Mouse (Mus musculus) right cerebral cortex, adult 2 months (tissue): ENCODE measurements around the gene Rft1.
"Not testable (repeated sequence)": the region's sequence is repeated elsewhere in the genome, so short reads cannot be mapped to it uniquely, and the experiment has no call there.

ENCODE experiments used
- DNase-seq, 2 experiments: peaks; one replicate each; pipeline ENCODE4 v3.0.0; 2021 to 2022; ENCODE audit warnings: low spot score in 2 of 2

Gene Rft1

DNA sequence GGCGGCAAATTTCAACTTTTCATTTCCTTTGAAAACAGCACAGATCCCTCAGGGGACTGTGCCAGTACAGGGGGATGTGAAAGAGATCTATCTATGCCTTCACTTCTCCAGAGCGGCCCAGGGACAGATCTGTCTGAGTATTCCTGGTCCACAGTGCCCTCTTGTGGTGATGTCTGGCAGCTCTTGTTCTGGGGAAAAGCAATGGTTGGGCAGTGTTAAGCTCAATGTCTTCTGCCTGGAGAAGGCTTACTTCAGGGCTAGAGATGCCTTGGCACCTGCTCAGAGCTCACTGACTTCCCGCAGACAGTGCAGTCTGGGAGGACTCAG is 17.8 kb downstream of the Rft1 start:
- peak; percentile 94 to 97 for DNase-seq

DNA sequence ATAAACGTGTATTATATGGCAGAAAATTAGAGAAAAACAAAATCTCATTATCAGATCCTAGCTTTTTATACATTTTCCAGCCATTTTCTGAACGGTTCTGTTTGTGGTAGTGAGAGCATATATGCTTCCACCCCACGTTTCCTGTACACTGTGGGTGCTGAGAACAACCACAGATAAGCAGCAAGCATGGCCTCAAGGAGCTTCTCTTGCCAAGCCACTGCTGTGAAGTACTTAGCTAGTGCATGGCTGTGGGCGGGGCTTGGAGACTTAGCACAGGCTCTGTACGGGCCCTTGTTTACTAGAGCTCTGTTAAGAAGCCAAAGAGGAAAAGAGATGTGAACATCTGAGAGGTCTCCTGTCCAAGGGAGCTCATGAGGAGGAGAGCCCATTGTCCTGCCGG is 20.8 kb downstream of the Rft1 start:
- DNase-seq: no peak

DNA sequence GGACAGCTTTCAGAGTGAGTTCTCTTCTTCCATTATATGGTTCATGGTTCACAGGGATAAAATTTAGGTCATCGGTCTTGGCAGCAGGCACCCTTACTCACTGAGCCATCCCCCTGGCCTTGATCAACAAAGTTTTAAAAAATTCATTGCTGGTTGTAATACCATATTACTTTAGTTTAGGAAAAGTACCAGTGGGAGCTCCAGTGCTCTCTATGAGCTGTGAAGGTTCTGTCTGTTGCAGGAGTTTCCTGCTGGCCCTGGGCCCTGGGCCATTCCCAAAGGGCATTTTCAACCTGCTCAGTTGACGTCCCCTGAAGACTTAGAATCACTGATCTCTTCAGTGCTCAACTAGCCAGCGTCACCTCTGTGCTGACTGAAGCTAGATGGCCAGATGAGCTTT is 28.0 kb downstream of the Rft1 start:
- DNase-seq: no peak

DNA sequence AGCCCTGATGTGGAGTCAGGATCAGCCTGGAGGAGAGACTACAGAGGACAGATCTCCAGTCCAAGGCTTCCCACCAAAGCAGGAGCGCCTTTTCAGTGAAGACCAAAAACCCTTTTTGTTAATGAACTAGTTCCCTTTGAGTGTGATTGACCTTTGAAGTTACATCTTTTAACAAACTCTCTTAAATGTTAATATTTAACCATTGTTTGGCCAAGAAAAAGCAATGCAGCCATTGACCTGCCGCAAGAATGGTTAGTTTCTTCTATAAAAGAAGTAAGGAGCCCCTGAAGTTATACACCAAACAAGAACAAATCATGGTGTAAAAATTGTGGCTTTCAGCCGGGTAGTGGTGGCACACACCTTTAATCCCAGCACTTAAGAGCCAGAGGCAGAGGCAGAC is 36.5 kb downstream of the Rft1 start:
- no peak for DNase-seq

DNA sequence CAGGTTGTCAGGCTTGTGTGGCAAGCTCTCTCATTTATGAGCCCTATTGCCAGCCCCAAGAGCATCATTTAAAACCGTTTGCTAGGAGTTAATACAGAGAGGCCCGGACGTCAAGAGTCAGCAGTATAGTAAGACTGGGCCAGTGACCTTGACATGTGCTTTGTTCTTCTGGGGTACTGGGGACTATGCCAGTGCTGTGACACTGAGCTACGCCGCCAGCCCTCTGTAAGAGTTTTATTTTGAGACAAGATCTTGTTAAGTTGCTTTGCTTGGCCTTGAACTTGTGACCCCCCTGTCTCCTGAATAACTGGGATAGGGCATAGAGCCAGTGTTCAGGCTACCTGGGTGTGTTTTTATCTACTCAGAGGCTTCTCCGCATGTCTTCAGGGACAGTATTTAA is 38.3 kb downstream of the Rft1 start:
- no peak for DNase-seq

DNA sequence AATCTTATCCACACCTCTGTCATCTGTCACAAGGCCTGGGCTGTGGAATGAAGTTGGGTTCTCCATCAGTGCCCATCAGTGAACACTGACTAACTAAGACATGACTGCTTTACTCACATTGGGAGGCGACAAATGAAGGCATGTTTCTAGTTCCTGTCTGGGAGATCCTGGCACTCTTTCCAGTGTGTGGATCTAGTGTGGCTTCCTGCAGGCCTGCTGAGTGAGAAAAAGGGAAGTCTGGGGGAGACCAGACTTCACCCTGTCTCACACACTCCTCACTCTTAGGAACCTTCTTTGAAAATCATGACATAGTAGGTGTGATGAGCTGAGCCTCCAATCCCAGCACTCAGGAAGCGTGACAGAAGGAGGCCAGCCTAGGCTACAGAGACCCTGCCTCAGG is 40.6 kb downstream of the Rft1 start:
- no peak for DNase-seq

DNA sequence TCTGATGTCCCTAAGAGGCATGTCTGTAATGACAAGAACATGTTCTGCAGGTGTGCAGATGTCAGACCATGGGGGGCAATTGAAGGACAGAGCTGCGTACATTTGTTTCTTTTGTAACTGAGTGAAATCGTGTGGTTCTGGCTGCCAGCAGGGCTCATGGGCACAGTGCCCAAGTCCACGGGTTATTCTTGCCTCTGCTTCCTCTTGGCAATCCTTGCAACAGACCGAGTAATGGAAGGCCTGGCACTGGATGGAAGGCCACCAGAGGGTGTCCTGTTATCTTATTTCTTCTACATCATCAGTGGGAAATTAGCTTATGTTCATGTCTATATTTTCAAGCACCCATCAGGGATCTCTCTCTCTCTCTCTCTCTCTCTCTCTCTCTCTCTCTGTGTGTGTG is 41.4 kb downstream of the Rft1 start:
- peak; percentile 67 to 82 for DNase-seq

DNA sequence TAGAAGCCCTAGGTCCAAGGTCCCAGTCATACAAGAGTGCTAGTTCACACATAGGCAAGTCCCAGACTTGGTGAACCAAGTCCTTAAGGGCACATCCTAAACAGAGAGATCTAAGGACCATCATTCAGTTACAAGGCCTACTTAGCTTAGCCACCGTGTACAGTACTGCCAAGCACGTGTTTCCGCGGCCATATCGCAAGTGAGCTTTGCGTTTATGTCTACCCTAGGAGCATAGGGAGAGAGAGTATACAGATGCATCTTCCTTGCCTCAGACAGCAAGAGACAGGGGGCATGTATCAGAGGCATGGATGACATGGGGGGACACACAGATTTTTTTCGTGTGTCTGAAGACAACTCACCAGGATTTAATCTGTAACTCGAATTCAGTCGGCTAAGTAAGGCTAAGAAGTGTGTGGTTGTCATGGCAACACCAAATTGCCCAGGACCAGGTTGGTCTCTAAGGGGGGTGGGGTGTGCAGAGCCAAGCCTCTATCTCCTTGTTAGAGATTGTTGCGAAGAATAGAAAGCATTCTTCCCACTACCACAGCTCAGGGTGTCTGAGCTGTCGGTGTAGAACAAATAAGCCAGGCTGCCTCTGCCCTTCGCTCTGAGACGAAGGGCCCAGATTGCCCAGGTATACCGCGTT is 43.4 kb downstream of the Rft1 start:
- DNase-seq: peak; percentile 31 to 43

DNA sequence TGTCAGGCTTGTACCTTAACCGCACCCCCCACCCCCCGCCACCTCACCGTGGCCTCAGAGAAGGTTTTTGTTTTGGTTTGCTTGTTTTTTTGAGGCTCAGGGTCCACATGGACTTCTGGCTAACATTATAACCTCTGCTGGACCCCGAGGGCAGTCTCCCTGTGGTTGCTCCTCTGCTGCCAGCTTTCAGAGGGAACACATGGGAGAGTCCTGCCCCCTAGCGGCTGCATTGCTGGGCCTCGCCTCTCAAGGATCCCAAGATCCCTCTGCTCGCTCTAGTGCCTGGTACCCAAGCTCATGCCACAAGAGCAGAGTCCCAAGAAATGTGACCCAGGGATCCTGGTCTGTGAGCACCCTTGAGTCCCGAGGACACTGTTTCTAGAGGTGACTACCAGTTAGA is 45.5 kb downstream of the Rft1 start:
- peak; percentile 37 to 50 for DNase-seq

DNA sequence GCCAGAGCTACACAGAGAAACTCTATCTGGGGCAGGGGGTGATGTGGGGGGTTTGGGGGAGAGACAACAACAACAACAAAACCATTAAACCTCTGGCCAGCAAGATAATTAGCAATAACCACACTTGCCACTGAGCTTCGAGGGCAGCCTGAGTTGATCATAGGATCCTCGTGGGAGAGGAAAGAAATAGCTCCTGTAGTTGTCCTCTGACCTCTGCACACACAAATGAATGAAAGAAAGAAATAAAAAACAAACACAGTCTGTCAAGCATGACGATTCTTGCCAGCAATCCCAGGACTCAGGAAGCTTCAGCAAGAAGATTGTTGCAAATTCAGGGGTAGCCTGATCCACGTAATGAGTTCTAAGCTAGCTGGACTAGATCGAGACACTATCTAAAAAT is 48.4 kb downstream of the Rft1 start:
- DNase-seq: no peak

DNA sequence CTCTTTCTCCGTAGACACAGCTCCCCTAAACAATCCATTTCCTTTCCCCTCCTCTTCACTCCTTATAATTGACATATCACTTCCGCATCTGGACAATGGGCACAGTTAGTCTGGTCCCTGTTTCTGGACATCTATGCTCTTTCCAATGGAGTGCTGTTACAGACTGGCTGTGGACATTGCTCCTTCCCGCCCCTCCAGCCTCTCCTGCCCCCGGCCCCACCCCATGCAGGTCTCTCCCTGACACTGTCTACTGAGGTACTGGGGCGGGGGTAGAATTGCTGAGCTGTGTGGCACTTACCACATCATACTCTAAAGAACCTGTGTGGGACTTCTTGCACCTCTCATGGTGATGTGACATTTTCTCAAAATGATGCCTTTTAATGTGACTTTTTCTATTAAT is 48.9 kb downstream of the Rft1 start:
- no peak for DNase-seq

DNA sequence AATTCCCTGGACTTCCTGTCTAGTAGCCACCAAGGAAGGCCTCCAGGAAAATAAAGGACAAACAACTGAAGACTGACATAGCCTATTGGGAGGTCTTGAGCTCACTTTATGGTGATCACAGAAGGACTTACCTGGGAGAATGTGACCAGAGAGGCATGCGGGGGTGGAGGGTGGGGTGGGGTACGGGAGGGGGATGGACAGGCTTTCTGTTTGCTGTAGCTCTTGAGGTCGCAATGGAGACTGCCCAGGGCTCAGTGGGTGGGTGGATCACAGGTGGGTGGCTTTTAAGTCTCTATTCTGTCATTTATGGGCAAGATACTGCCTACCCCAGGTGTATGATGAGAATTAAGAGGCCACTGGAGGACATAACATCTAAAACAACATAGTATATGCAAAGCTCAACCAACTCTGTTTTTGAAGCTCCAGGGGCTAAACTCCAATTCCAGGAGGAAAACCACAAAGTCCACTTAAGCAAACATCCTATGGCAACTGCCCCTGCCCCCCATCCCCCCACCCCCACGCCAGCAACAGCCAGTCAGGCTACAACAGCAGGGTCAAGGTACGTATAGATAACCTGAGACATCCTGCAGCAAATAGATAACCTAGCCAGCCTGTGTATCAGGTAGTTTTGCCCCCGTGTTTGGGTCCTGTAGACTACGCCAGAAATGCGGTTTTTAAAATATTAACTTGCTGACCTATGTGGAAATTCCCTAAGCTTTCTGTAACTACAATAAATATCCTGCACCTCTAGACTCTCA is 50.1 kb downstream of the Rft1 start:
- no peak for DNase-seq

DNA sequence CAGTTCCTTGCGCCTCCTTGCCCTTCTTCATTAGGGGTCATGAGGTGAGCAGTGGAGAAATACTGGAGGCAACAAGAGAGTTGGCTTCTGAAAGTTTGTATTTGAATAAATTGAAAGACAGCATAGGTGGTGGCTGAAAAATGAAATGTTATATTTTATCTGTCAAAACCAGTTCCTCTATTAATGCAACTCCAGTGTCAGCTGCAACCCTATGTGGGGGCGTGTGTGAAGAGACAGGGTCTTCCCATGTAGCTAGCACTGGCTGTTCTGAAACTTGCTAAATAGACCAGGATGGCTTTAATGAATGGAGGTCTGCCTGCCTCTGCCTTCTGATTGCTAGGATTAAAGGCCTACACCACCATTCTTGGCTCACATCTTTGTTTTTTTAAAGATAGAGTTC is 57.7 kb downstream of the Rft1 start:
- DNase-seq: no peak

DNA sequence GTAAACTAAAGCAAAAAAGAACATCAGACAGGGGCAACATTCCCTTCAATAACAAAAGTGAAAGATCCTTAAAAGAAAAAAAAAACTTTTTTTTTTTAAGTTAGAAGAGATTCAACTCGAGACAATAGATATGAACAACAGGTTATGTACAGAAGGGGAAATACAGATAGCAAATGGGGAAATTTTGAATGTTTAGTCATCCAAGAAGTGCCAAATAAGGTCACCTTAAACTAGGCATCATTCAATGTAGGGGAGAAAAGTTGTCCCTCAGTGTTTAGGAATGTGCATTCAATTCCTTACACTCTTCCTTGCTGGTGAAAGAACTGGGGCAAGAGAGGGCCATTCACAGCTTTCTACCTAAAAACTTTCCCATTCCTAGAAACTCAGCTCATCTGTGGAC is 59.6 kb downstream of the Rft1 start:
- no peak for DNase-seq

DNA sequence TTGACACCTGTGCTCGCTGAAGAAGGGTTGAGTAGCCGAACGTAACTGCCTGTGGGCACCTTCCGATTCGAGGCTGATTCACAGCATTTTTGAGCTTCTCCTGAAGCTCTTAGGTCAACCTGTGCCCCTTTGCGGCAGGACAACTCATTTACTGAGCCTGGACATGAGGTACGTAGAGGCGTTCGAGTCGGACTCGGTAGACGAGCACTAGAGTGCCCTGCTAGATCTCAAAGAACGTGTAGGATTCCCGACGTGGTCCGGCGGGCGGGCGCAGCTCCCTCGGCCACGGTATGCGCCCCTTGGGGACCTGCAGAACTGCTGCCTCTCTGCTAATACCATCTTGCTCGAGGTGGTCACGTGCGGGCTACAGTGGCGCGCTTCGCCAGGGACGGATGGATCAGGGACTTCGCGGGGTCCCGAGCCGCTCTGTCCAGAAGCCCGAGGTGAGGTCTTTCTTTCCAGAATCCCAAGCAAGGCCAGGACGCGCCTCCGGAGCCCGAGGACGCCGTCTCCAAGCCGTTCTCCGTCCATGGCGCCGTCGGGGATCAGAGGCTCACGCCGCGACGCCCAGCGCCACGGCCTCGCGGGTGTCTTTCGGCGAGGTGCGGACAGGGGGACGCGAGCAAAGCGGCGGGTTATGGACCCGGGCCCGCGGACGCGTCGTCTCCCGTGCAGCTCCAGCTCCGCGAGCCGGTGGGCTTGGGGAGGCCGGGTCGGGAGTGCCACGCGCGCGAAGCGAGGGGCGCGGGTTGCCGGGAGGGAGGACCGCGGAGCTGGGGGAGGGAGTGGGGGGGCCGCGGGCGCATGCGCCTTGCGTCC is 60.8 kb downstream of the Rft1 start, which contains the start of gene Sfmbt1:
TSS of gene Sfmbt1 (plus strand) at position 51 of the 819 bp plus-strand sequence.
- peak; percentile 12 to 25 for DNase-seq

DNA sequence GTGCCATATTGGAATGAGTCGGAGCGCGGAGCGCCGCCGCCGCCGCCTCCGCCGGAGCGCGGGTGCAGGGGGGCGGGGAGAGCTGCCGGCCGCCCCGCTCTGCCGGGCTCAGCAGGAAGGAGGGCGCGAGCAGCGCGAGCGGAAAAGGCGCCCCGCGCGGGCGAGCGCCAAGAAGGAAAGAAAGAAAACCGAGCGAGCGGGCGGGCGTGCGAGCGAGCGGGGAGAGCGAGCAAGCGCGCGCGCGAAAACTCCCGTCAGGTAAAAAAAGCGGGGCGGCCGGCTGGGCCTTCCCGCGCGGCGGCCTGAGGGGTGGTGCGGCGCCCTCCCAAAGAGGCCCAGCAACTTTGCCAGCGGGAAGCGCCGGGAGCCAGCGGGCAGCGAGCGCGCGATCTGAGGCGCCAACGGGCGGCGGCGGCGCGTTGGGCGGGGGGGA is 61.5 kb downstream of the Rft1 start:
- peak; percentile 73 to 76 for DNase-seq

DNA sequence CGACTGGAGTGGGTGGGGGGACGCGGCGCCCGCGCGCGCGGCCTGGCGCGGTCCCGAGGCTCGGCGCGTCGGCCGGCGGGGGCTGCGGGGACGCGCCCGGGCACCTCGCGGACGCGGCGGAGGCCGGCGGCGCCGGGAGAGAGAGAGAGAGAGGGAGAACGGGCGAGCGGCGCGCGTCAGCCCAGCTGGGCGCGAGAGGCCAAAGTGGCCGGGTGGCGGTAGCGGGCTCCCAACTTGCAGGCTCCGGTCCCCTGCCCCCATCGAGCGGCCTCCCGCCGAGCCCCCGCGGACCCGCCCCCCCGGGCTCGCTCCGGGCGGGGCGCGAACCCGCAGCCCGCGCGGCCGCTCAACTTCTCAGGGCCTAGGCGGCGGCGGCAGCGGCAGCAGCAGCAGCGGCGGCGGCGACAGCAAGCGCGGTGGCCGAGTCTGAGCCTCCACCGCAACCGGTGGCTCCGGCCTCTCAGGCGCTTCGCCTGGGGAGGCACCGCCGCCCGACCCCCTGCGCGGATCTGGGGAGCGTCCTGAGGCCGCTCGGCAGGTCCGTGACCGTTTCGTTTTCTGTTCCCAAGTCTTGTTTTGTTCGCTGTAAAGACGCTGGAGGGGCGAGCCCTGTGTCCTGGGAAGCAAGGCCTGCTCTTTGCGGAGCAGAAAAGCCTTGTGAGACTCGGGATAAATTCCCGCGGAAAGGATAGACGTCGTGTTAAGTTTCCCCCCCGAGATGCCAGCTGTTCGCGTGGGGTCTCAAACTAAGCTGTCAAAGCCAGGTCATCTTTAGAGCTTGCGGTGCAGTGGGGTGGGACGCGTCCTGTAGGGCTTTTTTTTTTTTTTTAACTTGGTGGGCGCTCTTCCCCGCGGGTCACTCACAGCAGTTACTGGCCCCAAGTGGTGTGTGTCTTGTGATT is 62.1 kb downstream of the Rft1 start:
- DNase-seq: peak; percentile 44 to 54

DNA sequence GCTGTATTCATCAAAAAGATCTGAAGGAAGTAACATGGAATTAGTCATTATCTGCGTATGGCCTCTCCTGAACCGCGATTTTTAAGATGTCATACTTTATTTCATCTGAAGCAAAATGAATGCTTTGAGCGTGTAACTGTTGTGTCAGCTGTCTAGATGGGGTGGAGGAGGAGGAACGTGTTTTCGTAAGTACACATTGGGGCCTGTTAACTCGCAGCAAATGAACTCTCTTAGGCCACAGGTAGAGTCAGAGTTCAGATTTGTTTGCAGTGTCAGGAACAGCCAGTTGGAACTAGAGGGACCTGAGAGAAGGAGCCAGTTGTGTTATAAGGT is 62.8 kb downstream of the Rft1 start:
- peak in 1 of 2 experiments; percentile 17 for DNase-seq

DNA sequence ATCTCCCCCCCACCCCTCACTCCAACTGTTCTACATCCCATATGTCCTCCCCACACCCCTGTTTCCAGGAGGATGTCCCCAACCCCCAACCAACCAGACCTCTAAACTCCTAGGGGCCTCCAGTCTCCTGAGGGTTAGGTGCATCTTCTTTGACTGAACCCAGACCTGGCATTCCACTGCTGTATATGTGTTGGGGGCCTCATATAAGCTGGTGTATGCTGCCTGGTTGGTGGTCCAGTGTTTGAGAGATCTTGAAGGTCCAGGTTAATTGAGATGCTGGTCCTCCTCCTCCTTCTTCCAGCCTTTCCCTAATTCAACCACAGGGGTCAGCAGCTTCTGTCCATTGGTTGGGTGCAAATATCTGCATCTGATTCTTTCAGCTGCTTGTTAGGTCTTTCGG is 64.5 kb downstream of the Rft1 start:
- DNase-seq: not testable (repeated sequence)

DNA sequence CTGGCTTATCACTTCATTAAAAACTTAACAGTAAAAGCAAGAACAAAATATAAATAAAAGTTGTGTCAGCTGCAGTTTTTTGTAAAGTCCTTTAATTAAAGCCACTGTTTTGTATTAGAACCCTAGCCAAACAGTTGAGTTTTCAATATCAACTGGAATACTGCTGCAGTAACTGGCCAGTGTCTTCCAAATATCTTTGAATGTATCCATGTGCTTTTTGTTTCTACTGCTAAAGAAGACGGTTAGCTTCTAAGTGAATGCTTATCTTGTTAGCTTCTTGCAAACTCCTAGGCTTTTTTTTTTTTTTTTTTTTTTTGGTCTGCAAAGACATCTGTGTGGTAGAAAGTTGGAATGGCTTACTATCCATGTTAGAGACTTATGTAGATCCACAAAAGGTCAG is 65.4 kb downstream of the Rft1 start:
- DNase-seq: no peak

DNA sequence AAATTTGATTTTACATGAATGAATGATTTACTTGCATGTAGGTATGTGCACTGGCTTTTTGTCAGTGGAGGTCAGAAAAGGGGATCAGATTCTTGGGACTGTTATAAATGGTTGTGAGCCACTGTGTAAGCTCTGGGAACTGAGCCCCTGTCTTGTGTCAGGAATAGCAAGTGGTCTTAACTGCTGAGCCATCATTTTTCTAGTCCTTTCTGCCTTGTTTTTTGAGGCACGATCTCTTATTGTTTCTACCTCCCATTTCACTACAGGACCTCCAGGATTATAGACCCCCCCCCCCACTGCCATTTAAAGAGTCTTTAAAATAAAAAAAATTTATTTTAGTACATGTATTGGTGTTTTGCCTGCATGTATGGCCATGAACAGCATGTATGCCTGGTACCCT is 67.7 kb downstream of the Rft1 start:
- no peak for DNase-seq

DNA sequence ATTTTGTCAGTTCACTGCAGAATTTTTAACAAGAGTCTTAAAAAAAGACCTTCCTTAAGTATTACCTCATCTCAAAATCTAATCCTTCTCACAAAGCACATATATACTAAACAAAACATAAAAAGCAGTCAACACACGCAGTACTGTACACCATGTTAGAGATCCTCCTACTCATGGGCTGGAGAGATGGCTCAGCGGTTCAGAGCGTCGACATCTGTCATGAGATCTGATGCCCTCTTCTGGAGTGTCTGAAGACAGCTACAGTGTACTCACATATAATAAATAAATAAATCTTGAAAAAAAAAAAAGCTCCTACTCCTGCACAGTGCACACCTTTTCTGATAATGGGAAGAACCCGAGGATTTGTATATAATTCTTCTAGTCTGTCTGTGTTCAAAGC is 68.2 kb downstream of the Rft1 start:
- DNase-seq: no peak
